In the genomic region with DNA sequence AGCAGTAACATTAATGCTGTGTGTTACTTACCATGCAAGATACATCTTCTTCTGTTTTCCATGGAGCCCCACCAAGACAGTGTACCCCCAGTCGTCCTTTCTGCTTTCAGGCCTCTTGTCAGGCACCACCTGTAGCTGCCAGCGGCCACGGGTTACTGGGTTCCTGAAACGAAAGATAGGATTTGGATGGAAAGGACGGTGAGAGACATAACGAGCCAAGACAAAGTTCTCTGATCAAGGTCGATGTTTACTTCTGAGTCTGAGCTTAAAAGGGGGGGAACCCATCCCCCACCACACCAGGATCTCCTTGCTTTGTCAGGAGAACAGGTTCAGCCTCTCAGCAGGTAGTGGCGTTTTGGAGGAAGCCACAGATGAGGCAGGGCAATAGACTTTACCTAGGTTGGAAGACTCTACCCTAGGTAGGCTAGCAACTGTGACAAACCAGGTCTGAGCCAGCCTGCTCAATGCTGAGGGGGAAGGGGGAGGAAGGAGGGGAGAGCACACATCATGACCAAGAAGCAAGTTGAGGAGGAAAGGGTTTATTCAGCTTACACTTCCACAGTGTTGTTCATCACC, we compare ENCODE assay signal across 17 mouse cellular contexts.
"Had no signal": no experiment of that assay in that cellular context is flagged by ENCODE, and none has a peak within 500 bp of the region (broad histone marks: within the 10 kb centered on the region; RNA-seq: fewer than 3 reads in every experiment).

No protein-coding gene starts in this region.

- ATAC-seq: lung, postnatal 0 days; midbrain, embryonic 13.5 days; midbrain, embryonic 15.5 days had no signal

- H3K9ac ChIP-seq: lung, embryonic 15.5 days; midbrain, embryonic 13.5 days; midbrain, embryonic 15.5 days; neural tube, embryonic 12.5 days; stomach, embryonic 15.5 days had no signal

- H3K27me3 ChIP-seq: lung, embryonic 15.5 days; megakaryocyte, embryonic 14.5 days; midbrain, embryonic 13.5 days; midbrain, embryonic 15.5 days; neural tube, embryonic 12.5 days; stomach, embryonic 15.5 days had no signal

- H3K36me3 ChIP-seq: lung, embryonic 15.5 days; midbrain, embryonic 13.5 days; midbrain, embryonic 15.5 days; neural tube, embryonic 12.5 days; stomach, embryonic 15.5 days had no signal

- H3K4me1 ChIP-seq: lung, embryonic 15.5 days; megakaryocyte, embryonic 14.5 days; midbrain, embryonic 13.5 days; midbrain, embryonic 15.5 days; neural tube, embryonic 12.5 days; stomach, embryonic 15.5 days had no signal

- H3K4me2 ChIP-seq: lung, embryonic 15.5 days; midbrain, embryonic 11.5 days; midbrain, embryonic 13.5 days; midbrain, embryonic 15.5 days; neural tube, embryonic 12.5 days; stomach, embryonic 15.5 days had no signal

- H3K27ac ChIP-seq: lung, embryonic 15.5 days; macrophage; midbrain, embryonic 13.5 days; midbrain, embryonic 15.5 days; neural tube, embryonic 12.5 days; stomach, embryonic 15.5 days; stomach, postnatal 0 days had no signal

- H3K4me3 ChIP-seq: lung, embryonic 15.5 days; megakaryocyte, embryonic 14.5 days; midbrain, embryonic 13.5 days; midbrain, embryonic 15.5 days; neural tube, embryonic 12.5 days; stomach, embryonic 15.5 days had no signal

- H3K9me3 ChIP-seq: lung, embryonic 15.5 days; midbrain, embryonic 13.5 days; midbrain, embryonic 15.5 days; neural tube, embryonic 12.5 days; stomach, embryonic 15.5 days had no signal

- DNase-seq: lung, adult 2 months; lung, postnatal 14 days; lung, postnatal 36 days; right cerebral cortex, postnatal 14 days; thymus, adult 2 months; thymus, postnatal 25 days; thymus, postnatal 4 days had no signal
